Mouse (Mus musculus) urinary bladder, postnatal 25 days (tissue): ENCODE results near the gene Rasgef1b.

Experiments used
- DNase-seq: peaks from one replicate; pipeline ENCODE4 v3.0.0; 2022; ENCODE audit warnings: low spot score

Gene Rasgef1b

GRCm38 (mm10) chr5:99602244-99603023 lies 126.4 kb downstream of the Rasgef1b start:
- DNase-seq = no peak

DNA sequence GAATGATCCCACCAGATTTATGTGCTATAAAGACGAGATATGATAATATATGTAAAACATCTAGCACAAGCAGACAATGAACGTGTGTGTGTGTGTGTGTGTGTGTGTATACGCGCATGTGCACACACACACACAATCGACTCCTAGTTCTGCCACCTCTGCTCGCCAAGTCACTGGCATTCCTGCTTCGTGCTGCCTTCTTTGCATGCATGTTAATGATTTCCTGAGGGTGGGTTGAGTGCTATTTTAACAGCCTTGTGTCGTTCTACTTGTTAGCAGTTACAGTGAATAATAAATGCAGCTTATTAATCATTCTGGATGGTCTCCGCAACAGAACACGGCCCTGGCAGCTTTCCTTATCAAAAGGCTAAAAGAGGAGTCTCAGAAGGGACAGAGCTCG lies 129.5 kb downstream of the Rasgef1b start:
- DNase-seq = no peak

DNA sequence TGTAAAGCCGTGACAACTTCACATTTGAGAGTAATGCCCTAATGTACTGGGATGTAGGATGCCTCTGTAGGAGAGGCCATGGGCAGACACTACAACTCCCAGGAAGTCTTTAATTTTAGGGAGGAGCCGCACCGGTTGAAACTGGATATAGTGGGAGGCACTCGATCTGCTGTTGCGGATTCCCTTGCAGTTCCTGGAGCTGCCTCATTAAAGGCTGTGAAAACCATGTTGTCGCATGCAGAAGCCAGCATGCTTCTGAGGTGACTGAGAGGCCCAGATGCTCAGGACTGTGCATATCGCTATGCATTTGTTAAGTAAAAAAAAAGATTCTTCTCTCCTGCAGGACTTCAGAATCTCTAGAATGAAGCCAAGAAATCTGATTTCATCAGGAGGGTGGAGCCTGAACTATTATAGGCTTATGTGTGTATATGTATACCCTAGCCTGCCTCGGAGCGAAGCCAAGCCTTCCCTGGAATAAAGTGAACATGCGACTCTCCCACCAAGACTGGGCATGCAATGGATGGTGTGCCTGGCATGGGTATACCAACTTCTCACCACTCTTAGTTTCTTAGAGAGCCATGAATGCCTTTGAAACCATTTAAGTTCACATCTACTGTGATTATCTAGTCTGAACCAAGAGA lies 130.3 kb downstream of the Rasgef1b start:
- DNase-seq = no peak

DNA sequence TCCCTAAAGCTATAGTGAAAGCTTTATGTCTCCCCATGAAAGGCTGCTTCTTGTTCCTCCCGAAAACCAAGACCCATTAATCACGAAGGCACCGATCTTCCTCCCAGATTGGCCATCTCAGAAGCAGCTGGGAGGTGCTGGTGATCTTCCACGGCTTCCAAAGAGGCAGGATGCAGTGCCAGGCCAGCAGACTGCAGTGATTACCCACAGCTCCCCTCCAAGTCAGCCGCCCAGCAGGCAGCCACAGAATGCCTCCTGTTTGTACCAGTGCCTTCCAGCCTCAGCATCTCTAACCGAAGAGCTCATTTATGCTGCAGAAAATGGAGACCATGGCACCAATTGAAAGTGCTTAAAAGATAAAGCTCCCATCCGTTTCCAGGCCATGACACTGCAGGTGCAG lies 131.2 kb downstream of the Rasgef1b start:
- no peak for DNase-seq

DNA sequence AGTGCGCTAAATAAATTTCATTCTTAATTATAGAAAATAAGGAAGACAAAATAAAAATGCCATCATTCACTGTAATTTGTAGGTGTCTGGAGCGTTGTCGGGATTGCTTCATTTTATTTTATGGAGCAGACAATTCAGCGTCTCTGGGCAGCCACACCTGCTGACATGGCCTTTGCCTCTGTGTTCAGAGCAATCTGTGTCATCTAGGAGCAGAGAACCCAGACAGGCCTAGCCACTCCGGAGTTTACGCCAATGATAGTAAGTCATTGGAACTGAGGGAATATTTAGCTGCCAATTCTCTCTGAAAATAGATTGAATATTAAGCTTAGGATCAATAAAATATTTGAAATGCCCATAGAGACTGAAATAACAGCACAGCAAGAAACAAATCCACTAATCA lies 137.5 kb downstream of the Rasgef1b start:
- no peak for DNase-seq

DNA sequence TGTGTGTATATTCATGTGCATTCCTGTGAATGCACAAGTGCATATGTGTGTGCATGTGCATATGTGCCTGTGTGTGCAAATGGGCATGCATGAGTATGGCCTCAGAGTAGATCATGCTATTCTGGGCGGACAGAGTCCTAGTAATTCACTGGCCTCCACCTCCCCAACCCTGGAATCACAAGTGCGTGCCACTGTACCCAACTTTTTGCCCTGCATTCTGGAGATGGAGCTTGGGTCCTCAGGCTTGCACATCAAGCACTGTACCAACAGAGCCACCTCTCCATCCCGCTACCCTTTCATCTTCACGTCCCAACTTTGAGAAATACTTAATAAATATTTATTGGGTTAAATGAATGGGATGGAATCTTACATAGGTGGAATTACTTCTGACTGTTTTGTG lies 138.3 kb downstream of the Rasgef1b start:
- DNase-seq = no peak

GRCm38 (mm10) chr5:99587994-99588393 lies 140.9 kb downstream of the Rasgef1b start:
- no peak for DNase-seq

GRCm38 (mm10) chr5:99587589-99587988 lies 141.3 kb downstream of the Rasgef1b start:
- DNase-seq = no peak

DNA sequence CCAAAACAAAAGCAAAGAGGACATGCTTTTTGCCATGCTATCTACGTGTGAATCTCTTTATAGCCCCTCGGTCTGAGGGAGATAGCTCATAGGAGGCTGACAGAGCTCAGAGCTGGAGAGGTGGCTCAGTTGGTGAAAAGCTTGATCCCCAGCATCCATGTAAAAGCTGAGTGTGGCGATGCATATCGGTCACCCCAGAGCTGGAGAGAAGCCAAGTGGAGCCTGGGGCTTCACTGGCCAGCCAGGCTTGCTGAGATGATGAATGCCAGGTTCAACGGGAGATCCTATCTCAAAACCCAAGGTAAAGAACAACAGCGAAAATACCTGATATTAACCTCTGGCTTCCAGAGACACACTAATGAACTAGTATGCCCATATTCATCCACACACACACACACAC lies 142.6 kb downstream of the Rasgef1b start:
- DNase-seq = no peak

GRCm38 (mm10) chr5:99585166-99585898 lies 143.5 kb downstream of the Rasgef1b start:
- DNase-seq = no peak

DNA sequence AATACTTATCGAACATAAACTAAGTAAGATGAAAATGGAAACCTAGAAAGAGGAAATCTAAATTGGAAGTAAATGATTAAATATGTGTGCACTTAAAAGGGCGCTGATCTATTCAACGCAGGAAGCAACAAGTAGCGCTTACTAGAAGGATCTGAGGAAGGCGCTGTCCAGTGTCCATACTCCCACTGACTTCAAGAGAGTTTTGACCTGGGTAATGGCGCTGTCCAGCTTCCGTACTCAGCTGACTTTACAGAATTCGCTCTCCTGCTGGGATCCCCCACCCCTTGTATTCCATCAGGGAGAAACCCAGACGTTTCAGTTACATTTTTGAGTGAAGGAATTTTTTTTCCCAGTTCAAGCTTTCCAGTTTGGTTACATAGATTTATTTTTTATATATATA lies 144.6 kb downstream of the Rasgef1b start:
- no peak for DNase-seq

- DNase-seq = no peak
These were observed 146.8 kb downstream of the Rasgef1b start for GRCm38 (mm10) chr5:99582055-99582454.

- peak; percentile 52 for DNase-seq
These were observed 150.2 kb downstream of the Rasgef1b start for GRCm38 (mm10) chr5:99578692-99579091.

DNA sequence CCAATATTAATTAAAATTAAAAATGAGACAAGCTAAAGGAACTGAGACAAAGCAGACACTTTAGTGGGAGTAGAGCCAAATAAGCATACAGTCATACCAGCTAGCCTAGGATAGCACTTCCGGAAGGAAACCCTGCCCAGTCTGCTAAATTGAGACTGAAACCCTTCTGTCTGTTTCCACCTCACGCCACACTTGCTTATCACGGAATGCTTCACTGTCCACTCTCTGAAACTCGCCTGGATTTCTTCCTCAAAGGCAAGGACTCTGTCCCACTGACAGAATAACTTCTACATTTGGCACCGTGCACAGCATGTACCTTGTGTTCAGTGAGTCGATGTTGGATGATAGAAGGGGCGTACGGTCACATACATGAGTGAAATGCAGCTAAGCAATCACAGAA lies 153.0 kb downstream of the Rasgef1b start:
- no peak for DNase-seq

DNA sequence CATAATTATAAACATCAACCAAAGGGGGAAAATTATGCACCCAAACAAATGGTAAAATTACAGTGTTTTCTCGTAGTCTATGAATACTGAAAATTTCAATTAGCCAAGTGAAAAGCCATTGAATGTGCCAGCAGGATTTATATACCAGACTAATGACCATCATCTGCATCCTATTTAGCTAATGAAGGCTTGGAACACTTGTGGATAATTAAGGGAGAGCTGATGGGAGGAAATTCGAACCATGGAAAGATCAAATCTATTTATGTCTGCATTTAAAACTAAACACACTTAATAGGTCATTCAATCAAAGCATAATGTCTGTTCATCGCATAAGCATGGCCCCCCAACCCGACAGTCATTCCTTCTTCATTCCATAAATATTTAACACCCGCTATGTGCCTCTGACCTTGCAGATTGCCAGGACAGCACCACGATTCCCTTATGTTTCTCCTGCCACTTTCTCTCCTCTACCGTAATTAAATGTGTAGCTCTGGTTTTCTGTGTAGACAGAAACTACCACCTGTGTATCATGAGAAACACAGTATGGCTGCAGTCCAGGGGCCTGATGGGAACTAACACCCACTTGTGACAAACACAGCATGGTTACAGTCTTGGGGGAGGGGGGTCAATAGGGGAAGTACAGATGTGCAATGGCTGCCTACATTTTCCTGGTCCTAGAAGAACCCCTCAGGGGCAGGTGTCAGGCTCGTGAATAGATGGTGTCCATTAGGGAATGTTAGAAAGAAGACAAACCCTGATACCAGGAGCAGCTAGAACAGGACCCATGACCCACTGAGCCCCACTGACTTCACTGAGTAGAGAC lies 164.2 kb downstream of the Rasgef1b start:
- no peak for DNase-seq

GRCm38 (mm10) chr5:99562096-99562495 lies 166.8 kb downstream of the Rasgef1b start:
- DNase-seq = no peak

DNA sequence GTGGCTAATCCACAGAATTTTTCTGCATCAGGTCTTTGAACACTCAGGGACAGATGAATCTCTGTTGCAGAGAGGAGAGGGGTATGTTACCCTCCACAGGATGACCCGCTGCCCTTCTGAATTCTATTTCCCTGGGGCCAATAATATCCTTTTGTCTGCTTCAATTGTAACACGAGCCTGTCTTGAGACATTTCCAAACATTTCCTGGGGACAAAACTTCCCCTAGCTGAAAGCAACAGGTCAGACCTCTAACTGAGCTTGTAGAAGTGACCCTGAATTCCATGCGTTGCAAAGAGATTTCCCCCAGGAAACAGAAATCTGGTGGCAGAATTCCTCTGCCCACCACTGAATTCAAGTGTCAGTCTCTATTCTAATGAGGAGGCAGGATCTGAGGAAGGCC lies 169.1 kb downstream of the Rasgef1b start:
- DNase-seq = no peak

- DNase-seq = no peak
These were observed 170.6 kb downstream of the Rasgef1b start for GRCm38 (mm10) chr5:99558231-99558630.

- no peak for DNase-seq
These were observed 176.2 kb downstream of the Rasgef1b start for GRCm38 (mm10) chr5:99552645-99553044.

- DNase-seq = no peak
These were observed 184.0 kb downstream of the Rasgef1b start for GRCm38 (mm10) chr5:99544664-99545494.
